Mouse (Mus musculus): ENCODE data around the gene Baz1b. TPM values are rescaled to one million over a fixed set of nuclear protein-coding genes. Genes with fewer than 3 reads are reported as not detected.

Baz1b gene
- polyA plus RNA-seq (2014; fragmentation: Nextera tagmentation; extraction: Ambion mirVana) = 54.5 and 77.6 TPM in 2 replicates

DNA sequence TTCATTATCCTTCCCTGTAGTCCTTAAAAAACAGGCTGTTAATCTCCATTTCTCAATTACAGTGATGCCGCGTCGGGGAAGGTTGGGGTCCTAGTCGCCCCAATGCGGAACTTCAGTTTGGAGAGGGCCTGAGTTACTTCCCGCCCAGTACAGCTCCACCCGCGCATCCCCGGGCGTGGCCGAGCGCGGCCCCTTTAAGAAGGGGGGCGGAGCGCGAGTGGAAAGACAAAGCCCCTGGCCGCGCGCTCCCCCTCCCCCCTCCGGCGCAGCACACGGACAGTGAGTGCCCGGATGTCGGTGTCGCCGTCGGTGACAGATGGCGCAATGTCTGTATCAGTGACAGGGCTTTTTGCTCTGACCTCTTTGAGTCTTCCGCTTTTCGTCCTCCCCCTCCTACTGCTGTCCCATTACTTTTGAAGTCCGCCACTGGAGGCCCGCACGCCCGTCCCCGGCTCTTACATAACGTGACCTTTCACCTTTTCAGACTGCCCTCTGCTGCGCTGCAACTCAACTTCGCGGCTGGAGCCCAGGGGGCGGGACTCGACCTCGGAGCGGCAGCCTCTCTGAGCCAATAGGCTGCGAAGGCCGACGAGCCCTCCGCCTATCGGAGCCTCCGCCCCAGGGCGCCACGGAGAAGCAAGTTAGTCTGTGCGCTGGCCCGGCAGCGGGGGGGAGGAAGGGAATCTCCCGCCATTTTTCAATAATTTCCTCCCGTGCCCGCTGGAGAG, at the start of gene Baz1b:
Gene Baz1b (plus strand): TSS at position 644 of the 728 bp plus-strand sequence.
- Histone ChIP-seq H3K4me3 (ENCODE audit: low read depth, low read length) (peak within 1 kb of the TSS; percentile 86), H3K27ac (ENCODE audit: low read depth, low read length) (peak within 1 kb of the TSS; percentile 95), H3K36me3 (ENCODE audit: control insufficient read depth, insufficient read depth, low read length) (no peaks in the 10 kb centered on the region), H3K4me2 (replicated peaks; ENCODE audit: low read depth, low read length) (peak within 1 kb of the TSS; percentile 45), H3K27me3 (ENCODE audit: control insufficient read depth, insufficient read depth, low read length) (no peaks in the 10 kb centered on the region), H3K9me3 (ENCODE audit: control insufficient read depth, low read length) (no peaks in the 10 kb centered on the region), H3K4me1 (replicated peaks; ENCODE audit: control insufficient read depth, insufficient read depth, low read length) (peaks cover 8% of the 10 kb centered on the region; the same call in 1 of the 2 replicates), H3K9ac (ENCODE audit: low read depth, low read length) (peak within 1 kb of the TSS; percentile 90)
- DNase-seq (ENCODE audit: low spot score) (peak; percentile 98), ATAC-seq (ENCODE audit: low FRiP score) (peak; percentile 98)
- under 1% methylated on average over 55 of the region's 57 CpGs for WGBS

DNA sequence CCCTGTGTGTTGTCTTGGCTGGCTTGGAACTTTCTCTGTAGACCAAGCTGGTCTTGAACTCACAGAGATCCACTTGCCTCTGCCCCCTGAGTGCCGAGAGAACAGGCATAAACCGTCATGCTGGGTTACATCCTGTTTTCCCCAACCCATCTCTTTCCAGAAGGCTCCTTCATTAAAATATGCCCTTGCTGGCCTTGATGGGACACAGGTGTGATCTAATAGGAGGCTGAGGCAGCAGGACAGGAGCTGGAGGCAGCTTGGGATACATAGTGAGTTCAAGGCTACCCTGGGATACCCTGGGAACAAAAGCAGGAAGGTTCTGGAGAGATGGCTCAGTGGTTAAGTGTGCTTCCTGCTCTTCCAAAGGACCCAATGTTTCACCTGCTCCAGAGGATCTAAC, 47.2 kb upstream of the Baz1b start:
- ATAC-seq (ENCODE audit: low FRiP score) = no peak
- H3K4me2 ChIP-seq (replicated peaks; ENCODE audit: low read depth, low read length) = no peak overlapping the region
- no peaks in the 10 kb centered on the region for H3K36me3 ChIP-seq (ENCODE audit: control insufficient read depth, insufficient read depth, low read length)
- no peaks in the 10 kb centered on the region for H3K9me3 ChIP-seq (ENCODE audit: control insufficient read depth, low read length)
- no peaks in the 10 kb centered on the region for H3K4me1 ChIP-seq (replicated peaks; ENCODE audit: control insufficient read depth, insufficient read depth, low read length)
- DNase-seq (ENCODE audit: low spot score) = no peak
- no peak overlapping the region for H3K9ac ChIP-seq (ENCODE audit: low read depth, low read length)
- WGBS = 74% methylated on average over 2 of the region's 2 CpGs
- H3K4me3 ChIP-seq (ENCODE audit: low read depth, low read length) = no peak overlapping the region
- no peak overlapping the region for H3K27ac ChIP-seq (ENCODE audit: low read depth, low read length)
- H3K27me3 ChIP-seq (ENCODE audit: control insufficient read depth, insufficient read depth, low read length) = no peaks in the 10 kb centered on the region

DNA sequence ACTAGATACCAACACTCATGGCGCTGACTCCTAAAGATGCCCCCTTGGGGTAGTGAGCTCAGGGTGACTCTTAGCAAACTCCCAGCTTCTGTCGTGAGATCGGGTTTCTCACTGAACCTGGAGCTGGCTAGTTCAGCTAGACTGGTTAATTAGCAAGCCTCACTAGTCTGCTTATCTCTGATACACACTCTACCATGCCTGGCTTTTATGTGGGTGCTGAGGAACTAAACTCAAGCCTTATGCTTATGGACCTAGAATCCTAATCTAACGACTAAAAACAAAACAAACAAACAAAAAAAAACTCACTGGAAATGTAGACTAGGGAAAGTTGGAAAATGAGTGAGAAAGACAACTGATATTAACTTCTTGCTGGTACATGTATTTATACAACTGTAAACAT, 42.6 kb upstream of the Baz1b start:
- DNase-seq (ENCODE audit: low spot score) (no peak), ATAC-seq (ENCODE audit: low FRiP score) (no peak)
- H3K9ac ChIP-seq (ENCODE audit: low read depth, low read length) = no peak overlapping the region
- H3K4me1 ChIP-seq (replicated peaks; ENCODE audit: control insufficient read depth, insufficient read depth, low read length) = no peaks in the 10 kb centered on the region
- no peaks in the 10 kb centered on the region for H3K27me3 ChIP-seq (ENCODE audit: control insufficient read depth, insufficient read depth, low read length)
- no peak overlapping the region for H3K27ac ChIP-seq (ENCODE audit: low read depth, low read length)
- H3K9me3 ChIP-seq (ENCODE audit: control insufficient read depth, low read length) = no peaks in the 10 kb centered on the region
- no peaks in the 10 kb centered on the region for H3K36me3 ChIP-seq (ENCODE audit: control insufficient read depth, insufficient read depth, low read length)
- no peak overlapping the region for H3K4me3 ChIP-seq (ENCODE audit: low read depth, low read length)
- no peak overlapping the region for H3K4me2 ChIP-seq (replicated peaks; ENCODE audit: low read depth, low read length)
- WGBS = 66% methylated on average over 4 of the region's 4 CpGs

- Histone ChIP-seq H3K9me3 (ENCODE audit: control insufficient read depth, low read length) (no peaks in the 10 kb centered on the region), H3K4me3 (ENCODE audit: low read depth, low read length) (no peak overlapping the region), H3K36me3 (ENCODE audit: control insufficient read depth, insufficient read depth, low read length) (no peaks in the 10 kb centered on the region), H3K4me2 (replicated peaks; ENCODE audit: low read depth, low read length) (no peak overlapping the region), H3K27me3 (ENCODE audit: control insufficient read depth, insufficient read depth, low read length) (no peaks in the 10 kb centered on the region), H3K27ac (ENCODE audit: low read depth, low read length) (no peak overlapping the region), H3K4me1 (replicated peaks; ENCODE audit: control insufficient read depth, insufficient read depth, low read length) (no peaks in the 10 kb centered on the region), H3K9ac (ENCODE audit: low read depth, low read length) (no peak overlapping the region)
- WGBS = 73% methylated on average over 3 of the region's 3 CpGs
- ATAC-seq (ENCODE audit: low FRiP score) = no peak
- no peak for DNase-seq (ENCODE audit: low spot score)
These were observed 41.5 kb upstream of the Baz1b start for GRCm38 (mm10) chr5:135145532-135145931.

DNA sequence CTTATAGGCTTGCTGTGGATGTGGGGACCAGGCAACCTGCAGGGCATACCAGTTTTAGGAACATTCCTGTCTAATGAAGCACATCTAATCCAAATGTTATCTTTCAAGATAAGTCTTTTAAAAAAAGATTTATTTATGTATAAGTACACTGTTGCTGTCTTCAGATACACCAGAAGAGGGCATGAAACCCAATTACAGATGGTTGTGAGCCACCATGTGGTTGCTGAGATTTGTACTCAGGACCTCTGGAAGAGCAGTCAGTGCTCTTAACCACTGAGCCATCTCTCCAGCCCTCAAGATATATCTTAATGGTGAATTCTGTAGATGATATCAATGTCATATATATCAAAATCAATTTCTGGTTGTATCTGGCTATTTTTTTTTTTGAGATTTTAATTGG, 41.1 kb upstream of the Baz1b start:
- DNase-seq (ENCODE audit: low spot score) (no peak), ATAC-seq (ENCODE audit: low FRiP score) (no peak)
- H3K4me1 ChIP-seq (replicated peaks; ENCODE audit: control insufficient read depth, insufficient read depth, low read length) = no peaks in the 10 kb centered on the region
- no peaks in the 10 kb centered on the region for H3K36me3 ChIP-seq (ENCODE audit: control insufficient read depth, insufficient read depth, low read length)
- H3K4me3 ChIP-seq (ENCODE audit: low read depth, low read length) = no peak overlapping the region
- no peak overlapping the region for H3K9ac ChIP-seq (ENCODE audit: low read depth, low read length)
- no peaks in the 10 kb centered on the region for H3K27me3 ChIP-seq (ENCODE audit: control insufficient read depth, insufficient read depth, low read length)
- no peaks in the 10 kb centered on the region for H3K9me3 ChIP-seq (ENCODE audit: control insufficient read depth, low read length)
- no peak overlapping the region for H3K27ac ChIP-seq (ENCODE audit: low read depth, low read length)
- no peak overlapping the region for H3K4me2 ChIP-seq (replicated peaks; ENCODE audit: low read depth, low read length)

DNA sequence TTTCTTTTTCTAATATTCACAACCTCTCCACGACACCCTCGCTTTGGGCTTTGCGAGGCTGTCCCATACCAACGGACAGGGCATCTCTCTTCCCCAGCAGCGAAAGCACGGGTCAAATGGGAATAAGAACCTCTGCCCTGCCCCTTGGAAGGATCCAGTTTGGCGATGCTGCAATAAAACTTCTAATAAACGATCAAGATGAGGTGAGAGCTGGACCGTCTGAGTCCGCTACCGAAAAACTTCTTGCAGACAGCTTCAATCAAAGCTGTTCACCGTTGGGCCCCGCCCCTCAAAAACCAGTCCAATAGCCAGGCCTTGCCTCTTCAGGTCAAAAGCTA, 38.4 kb upstream of the Baz1b start:
- H3K27me3 ChIP-seq (ENCODE audit: control insufficient read depth, insufficient read depth, low read length) = no peaks in the 10 kb centered on the region
- ATAC-seq (ENCODE audit: low FRiP score) (no peak), DNase-seq (ENCODE audit: low spot score) (no peak)
- H3K9ac ChIP-seq (ENCODE audit: low read depth, low read length) = peak overlapping the region; percentile 50; the same call in 1 of the 2 replicates
- H3K4me3 ChIP-seq (ENCODE audit: low read depth, low read length) = peak overlapping the region; percentile 65
- H3K36me3 ChIP-seq (ENCODE audit: control insufficient read depth, insufficient read depth, low read length) = no peaks in the 10 kb centered on the region
- H3K27ac ChIP-seq (ENCODE audit: low read depth, low read length) = no peak overlapping the region; the same call in 1 of the 2 replicates
- H3K4me2 ChIP-seq (replicated peaks; ENCODE audit: low read depth, low read length) = peak overlapping the region; percentile 59
- H3K4me1 ChIP-seq (replicated peaks; ENCODE audit: control insufficient read depth, insufficient read depth, low read length) = no peaks in the 10 kb centered on the region
- H3K9me3 ChIP-seq (ENCODE audit: control insufficient read depth, low read length) = no peaks in the 10 kb centered on the region
- WGBS = under 1% methylated on average over 13 of the region's 13 CpGs

GRCm38 (mm10) chr5:135149053-135149819, 37.8 kb upstream of the Baz1b start, which contains the start of gene Tbl2:
Gene Tbl2 (plus strand): TSS chr5:135149657.
- under 1% methylated on average over 57 of the region's 63 CpGs for WGBS
- H3K27me3 ChIP-seq (ENCODE audit: control insufficient read depth, insufficient read depth, low read length) = no peaks in the 10 kb centered on the region
- H3K4me3 ChIP-seq (ENCODE audit: low read depth, low read length) = peak within 1 kb of the TSS; percentile 65
- no peaks in the 10 kb centered on the region for H3K36me3 ChIP-seq (ENCODE audit: control insufficient read depth, insufficient read depth, low read length)
- H3K4me2 ChIP-seq (replicated peaks; ENCODE audit: low read depth, low read length) = peak within 1 kb of the TSS; percentile 61
- peak within 1 kb of the TSS; percentile 73 for H3K9ac ChIP-seq (ENCODE audit: low read depth, low read length)
- peak; percentile 99 for ATAC-seq (ENCODE audit: low FRiP score)
- no peaks in the 10 kb centered on the region for H3K4me1 ChIP-seq (replicated peaks; ENCODE audit: control insufficient read depth, insufficient read depth, low read length)
- peak; percentile 99 for DNase-seq (ENCODE audit: low spot score)
- H3K9me3 ChIP-seq (ENCODE audit: control insufficient read depth, low read length) = no peaks in the 10 kb centered on the region
- peak within 1 kb of the TSS; percentile 86 for H3K27ac ChIP-seq (ENCODE audit: low read depth, low read length)

DNA sequence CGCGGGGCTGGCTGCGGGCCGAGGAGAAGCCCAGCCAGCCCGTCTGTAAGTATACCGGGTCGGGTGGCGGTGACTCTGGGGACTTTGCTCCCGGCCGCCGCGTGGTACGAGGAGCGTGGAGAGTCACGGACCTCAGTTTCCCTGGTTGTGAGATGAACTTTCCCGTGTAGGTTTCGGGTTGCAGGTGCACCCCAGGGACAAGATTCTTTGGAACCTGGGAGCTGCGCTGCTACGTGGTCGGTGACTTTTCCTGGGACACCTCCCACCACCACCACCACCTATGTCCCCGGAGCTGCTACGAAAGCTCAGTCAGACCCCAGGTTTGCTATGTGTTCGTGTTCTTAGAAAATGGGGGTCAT, 37.3 kb upstream of the Baz1b start:
- Histone ChIP-seq H3K4me3 (ENCODE audit: low read depth, low read length) (peak overlapping the region; percentile 65), H3K4me1 (replicated peaks; ENCODE audit: control insufficient read depth, insufficient read depth, low read length) (no peaks in the 10 kb centered on the region)

More for the DNA sequence above, 37.3 kb upstream of the Baz1b start:
- peak overlapping the region; percentile 51; the same call in 1 of the 2 replicates for H3K27ac ChIP-seq (ENCODE audit: low read depth, low read length)
- no peaks in the 10 kb centered on the region for H3K36me3 ChIP-seq (ENCODE audit: control insufficient read depth, insufficient read depth, low read length)
- ATAC-seq (ENCODE audit: low FRiP score) (no peak), DNase-seq (ENCODE audit: low spot score) (no peak)
- peak overlapping the region; percentile 73 for H3K9ac ChIP-seq (ENCODE audit: low read depth, low read length)
- H3K9me3 ChIP-seq (ENCODE audit: control insufficient read depth, low read length) = no peaks in the 10 kb centered on the region
- WGBS = 1% methylated on average over 22 of the region's 23 CpGs
- H3K27me3 ChIP-seq (ENCODE audit: control insufficient read depth, insufficient read depth, low read length) = no peaks in the 10 kb centered on the region
- peak overlapping the region; percentile 61 for H3K4me2 ChIP-seq (replicated peaks; ENCODE audit: low read depth, low read length)

All from hindbrain, embryonic 11.5 days (tissue).